Mouse (Mus musculus): ENCODE measurements at regions not wholly inside any gene's neighbourhood (a gene's known extent, or its start where the extent isn't known, plus 50 kb on each side); places are given as distances from the start of the nearest gene placed in this dataset.

GRCm38 (mm10) chrX:112925542-112926182 lies 227.2 kb upstream of the Pof1b start:
- 39% methylated on average over 1 of the region's 1 CpGs for WGBS
- Histone ChIP-seq H3K4me1 (ENCODE audit: insufficient read depth, low read length) (no peaks in the 10 kb centered on the region), H3K9me3 (ENCODE audit: low read length) (no peaks in the 10 kb centered on the region), H3K27ac (ENCODE audit: low read depth, low read length) (no peak overlapping the region), H3K4me2 (ENCODE audit: low read depth, low read length, poor library complexity, severe bottlenecking) (no peak overlapping the region), H3K9ac (replicated peaks; ENCODE audit: low read length, poor library complexity, severe bottlenecking) (no peak overlapping the region), H3K36me3 (ENCODE audit: insufficient read depth, low read length) (no peaks in the 10 kb centered on the region), H3K27me3 (ENCODE audit: insufficient read depth, low read length) (no peaks in the 10 kb centered on the region), H3K4me3 (ENCODE audit: low read depth, low read length) (no peak overlapping the region)
- no peak for TF ChIP-seq CTCF (IDR thresholded peaks at IDR 0.05)
- no peak for ATAC-seq (ENCODE audit: low FRiP score)
- no peak for DNase-seq (ENCODE audit: low spot score)

GRCm38 (mm10) chrX:112903631-112904410 lies 205.4 kb upstream of the Pof1b start:
- Histone ChIP-seq H3K4me1 (ENCODE audit: insufficient read depth, low read length) (no peaks in the 10 kb centered on the region), H3K36me3 (ENCODE audit: insufficient read depth, low read length) (no peaks in the 10 kb centered on the region), H3K4me2 (ENCODE audit: low read depth, low read length, poor library complexity, severe bottlenecking) (no peak overlapping the region), H3K9ac (replicated peaks; ENCODE audit: low read length, poor library complexity, severe bottlenecking) (no peak overlapping the region), H3K27ac (ENCODE audit: low read depth, low read length) (no peak overlapping the region), H3K9me3 (ENCODE audit: low read length) (no peaks in the 10 kb centered on the region), H3K27me3 (ENCODE audit: insufficient read depth, low read length) (no peaks in the 10 kb centered on the region), H3K4me3 (ENCODE audit: low read depth, low read length) (no peak overlapping the region)
- peak; percentile 20 for DNase-seq (ENCODE audit: low spot score)
- 42% methylated on average over 11 of the region's 11 CpGs for WGBS
- TF ChIP-seq CTCF (IDR thresholded peaks at IDR 0.05): peak; percentile 70
- no peak for ATAC-seq (ENCODE audit: low FRiP score)

- TF ChIP-seq CTCF (IDR thresholded peaks at IDR 0.05): no peak
- Histone ChIP-seq H3K36me3 (ENCODE audit: insufficient read depth, low read length) (no peaks in the 10 kb centered on the region), H3K4me2 (ENCODE audit: low read depth, low read length, poor library complexity, severe bottlenecking) (no peak overlapping the region), H3K4me1 (ENCODE audit: insufficient read depth, low read length) (no peaks in the 10 kb centered on the region), H3K27ac (ENCODE audit: low read depth, low read length) (no peak overlapping the region), H3K9ac (replicated peaks; ENCODE audit: low read length, poor library complexity, severe bottlenecking) (no peak overlapping the region), H3K27me3 (ENCODE audit: insufficient read depth, low read length) (no peaks in the 10 kb centered on the region), H3K9me3 (ENCODE audit: low read length) (no peaks in the 10 kb centered on the region), H3K4me3 (ENCODE audit: low read depth, low read length) (no peak overlapping the region)
- ATAC-seq (ENCODE audit: low FRiP score) (no peak), DNase-seq (ENCODE audit: low spot score) (no peak)
- 86% methylated on average over 2 of the region's 2 CpGs for WGBS
These were observed 188.1 kb upstream of the Pof1b start for GRCm38 (mm10) chrX:112886539-112886938.

Measured in midbrain, postnatal 0 days (tissue).